Mouse (Mus musculus) erythroid progenitor cell, adult 5-6 weeks (primary cell): ENCODE data around the gene Hps6. TPM values are rescaled to one million over a fixed set of nuclear protein-coding genes. Genes with fewer than 3 reads are reported as not detected.
A peak's percentile ranks its signal among the peaks of the same experiment; 100 is the strongest.

ENCODE experiments used
- ATAC-seq: replicated peaks from 2 replicates; pipeline ENCODE4 v1.8.0; 2016; ENCODE audit warnings: moderate number of reproducible peaks, mild to moderate bottlenecking, moderate TSS enrichment, inconsistent platforms; ENCODE audit not compliant: poor library complexity, low FRiP score, severe bottlenecking
- total RNA-seq, 2 experiments: library from RNA; stranded (forward) in 1 of 2; stranded (reverse) in 1 of 2; fragments of 150-400 nt in 1 of 2; fragments of 186-747, 209-891 nt in 1 of 2; gene quantifications; 2 replicates each; pipeline versions ENCODE4 v1.2.3 to v1.2.4; 2015 to 2017; ENCODE audit warnings: low replicate concordance in 2 of 2

Hps6 gene
- total RNA-seq, 2 experiments from 2014 or later: not detected

GRCm38 (mm10) chr19:46043380-46043779 is 40.1 kb downstream of the Hps6 start:
- no peak for ATAC-seq

GRCm38 (mm10) chr19:46044271-46044992 is 41.1 kb downstream of the Hps6 start, which contains the start of gene Pprc1:
Gene Pprc1 (plus strand): TSS chr19:46044886.
- no peak for ATAC-seq

GRCm38 (mm10) chr19:46044993-46045695 is 41.8 kb downstream of the Hps6 start, which contains the start of gene Ldb1:
Gene Ldb1 (minus strand): TSS chr19:46045214.
- ATAC-seq: peak; percentile 66

- ATAC-seq: no peak
Measured at GRCm38 (mm10) chr19:46045696-46046311, 42.5 kb downstream of the Hps6 start.

- ATAC-seq: no peak
Measured at GRCm38 (mm10) chr19:46046621-46047025, 43.3 kb downstream of the Hps6 start.

- no peak for ATAC-seq
Measured at GRCm38 (mm10) chr19:46047426-46047825, 44.1 kb downstream of the Hps6 start.

- no peak for ATAC-seq
Measured at GRCm38 (mm10) chr19:46049129-46049528, 45.8 kb downstream of the Hps6 start.

GRCm38 (mm10) chr19:46050462-46050861 is 47.2 kb downstream of the Hps6 start:
- no peak for ATAC-seq

Other genes with a start within 250 kb of the Hps6 start
- gene Mgea5, start 219.7 kb upstream of the Hps6 start, total RNA-seq (2015; ENCODE audit: low replicate concordance): 106 and 118 TPM in 2 replicates
- 181 and 220 TPM in 2 replicates for gene Mgea5, start 219.7 kb upstream of the Hps6 start, total RNA-seq (2017; ENCODE audit: low replicate concordance)
- gene Kcnip2, start 187.4 kb upstream of the Hps6 start, total RNA-seq (2015; ENCODE audit: low replicate concordance): not detected in 2 replicates
- 0.26 TPM in 1 of 2 replicates, not detected in the other for gene Kcnip2, start 187.4 kb upstream of the Hps6 start, total RNA-seq (2017; ENCODE audit: low replicate concordance)
- 0.72 and 3.4 TPM in 2 replicates for gene Armh3, start 5.0 kb upstream of the Hps6 start, total RNA-seq (2015; ENCODE audit: low replicate concordance)
- 1.2 and 2.0 TPM in 2 replicates for gene Armh3, start 5.0 kb upstream of the Hps6 start, total RNA-seq (2017; ENCODE audit: low replicate concordance)
- gene Pprc1, start 41.4 kb downstream of the Hps6 start, total RNA-seq (2015; ENCODE audit: low replicate concordance): 69.2 and 76.8 TPM in 2 replicates
- gene Pprc1, start 41.4 kb downstream of the Hps6 start, total RNA-seq (2017; ENCODE audit: low replicate concordance): 76.5 and 82.0 TPM in 2 replicates
- gene Ldb1, start 41.7 kb downstream of the Hps6 start, total RNA-seq (2015; ENCODE audit: low replicate concordance): 45.3 and 53.3 TPM in 2 replicates
- 62.8 and 77.5 TPM in 2 replicates for gene Ldb1, start 41.7 kb downstream of the Hps6 start, total RNA-seq (2017; ENCODE audit: low replicate concordance)
- 9.6 and 16.2 TPM in 2 replicates for gene Nolc1, start 72.4 kb downstream of the Hps6 start, total RNA-seq (2015; ENCODE audit: low replicate concordance)
- gene Nolc1, start 72.4 kb downstream of the Hps6 start, total RNA-seq (2017; ENCODE audit: low replicate concordance): 18.5 and 27.3 TPM in 2 replicates
- not detected in 2 replicates for gene Elovl3, start 128.4 kb downstream of the Hps6 start, total RNA-seq (2015; ENCODE audit: low replicate concordance)
- gene Elovl3, start 128.4 kb downstream of the Hps6 start, total RNA-seq (2017; ENCODE audit: low replicate concordance): not detected in 2 replicates
- not detected in 2 replicates for gene Pitx3, start 144.8 kb downstream of the Hps6 start, total RNA-seq (2015; ENCODE audit: low replicate concordance)
- not detected in 2 replicates for gene Pitx3, start 144.8 kb downstream of the Hps6 start, total RNA-seq (2017; ENCODE audit: low replicate concordance)
- 28.8 and 30.6 TPM in 2 replicates for gene Gbf1, start 149.0 kb downstream of the Hps6 start, total RNA-seq (2015; ENCODE audit: low replicate concordance)
- 11.4 and 22.2 TPM in 2 replicates for gene Gbf1, start 149.0 kb downstream of the Hps6 start, total RNA-seq (2017; ENCODE audit: low replicate concordance)